Mouse (Mus musculus) CH12.LX (cell line): ENCODE results near the gene Cog3. TPM values are rescaled to one million over a fixed set of nuclear protein-coding genes. Genes with fewer than 3 reads are reported as not detected.

Source experiments
- DNase-seq: peaks from one replicate; pipeline ENCODE4 v3.0.0-alpha.2; 2013; ENCODE audit errors: extremely low read depth
- H3K27ac ChIP-seq: 2 replicates; pipeline ENCODE4 v1.5.1; 2012; ENCODE audit warnings: low read depth, mild to moderate bottlenecking, control low read depth, moderate library complexity; ENCODE audit not compliant: insufficient read depth
- H3K27me3 ChIP-seq: replicated peaks from 2 replicates; pipeline ENCODE3; 2012; ENCODE audit warnings: inconsistent platforms
- H3K36me3 ChIP-seq, 2 experiments: replicated peaks in 1 of 2; 2 replicates each; pipeline versions ENCODE3 to v1.6.1; 2012; ENCODE audit warnings: inconsistent platforms in 1 of 2, low read length in 1 of 2, mild to moderate bottlenecking in 1 of 2, mixed read lengths in 1 of 2, moderate library complexity in 1 of 2; ENCODE audit not compliant: control insufficient read depth in 1 of 2, insufficient read depth in 1 of 2
- H3K4me1 ChIP-seq, 2 experiments: 2 replicates each; pipeline ENCODE4 v1.6.1; 2012; ENCODE audit warnings: inconsistent platforms in 1 of 2, moderate library complexity in 1 of 2; ENCODE audit not compliant: insufficient read depth in 2 of 2, control insufficient read depth in 1 of 2
- H3K4me2 ChIP-seq: 2 replicates; pipeline ENCODE4 v1.6.1; 2012; ENCODE audit warnings: low read depth, mild to moderate bottlenecking, control low read depth; ENCODE audit not compliant: poor library complexity, insufficient read depth, severe bottlenecking
- H3K4me3 ChIP-seq, 3 experiments: fragments of 150-350 bp in 1 of 3; sonication (generic) in 1 of 3; replicated peaks in 1 of 3; 2 replicates each; pipeline versions ENCODE3 to v1.5.1; 2011 to 2012; ENCODE audit warnings: low read depth in 2 of 3, low read length in 2 of 3, mild to moderate bottlenecking in 2 of 3, moderate library complexity in 2 of 3, control low read depth in 1 of 3, improper control_type of control experiment in 1 of 3, inconsistent platforms in 1 of 3, mixed read lengths in 1 of 3; ENCODE audit not compliant: poor library complexity in 1 of 3
- H3K79me2 ChIP-seq: replicated peaks from 2 replicates; pipeline ENCODE4 v1.6.1; 2012; ENCODE audit warnings: mild to moderate bottlenecking, moderate library complexity; ENCODE audit not compliant: control insufficient read depth, poor library complexity, insufficient read depth, severe bottlenecking; ENCODE audit errors: extremely low read depth
- H3K9ac ChIP-seq: 2 replicates; pipeline ENCODE4 v1.6.1; 2012; ENCODE audit warnings: low read depth, mild to moderate bottlenecking, control low read depth, moderate library complexity; ENCODE audit not compliant: insufficient read depth
- H3K9me3 ChIP-seq: replicated peaks from 2 replicates; pipeline ENCODE3; 2012; ENCODE audit warnings: low read length, inconsistent platforms, mixed read lengths
- EP300 ChIP-seq: IDR thresholded peaks from 2 replicates; pipeline ENCODE4 v1.6.1; 2011; ENCODE audit warnings: low read length, improper control_type of control experiment
- ETS1 ChIP-seq: conservative IDR thresholded peaks from 2 replicates; pipeline ENCODE4 v1.6.1; 2012; ENCODE audit warnings: low read depth, mild to moderate bottlenecking, inconsistent platforms, low read length, improper control_type of control experiment, moderate library complexity
- KAT2A ChIP-seq: IDR thresholded peaks from 2 replicates; pipeline ENCODE4 v1.6.1; 2012; ENCODE audit warnings: low read length, improper control_type of control experiment, inconsistent platforms; ENCODE audit not compliant: insufficient replicate concordance
- MAFK ChIP-seq: IDR thresholded peaks from 2 replicates; pipeline ENCODE4 v1.6.1; 2011; ENCODE audit warnings: low read length, improper control_type of control experiment; ENCODE audit not compliant: insufficient replicate concordance
- MAX ChIP-seq: IDR thresholded peaks from 2 replicates; pipeline ENCODE4 v1.6.1; 2011; ENCODE audit warnings: low read length, improper control_type of control experiment
- MYC ChIP-seq: IDR thresholded peaks from 2 replicates; pipeline ENCODE4 v1.6.1; 2011; ENCODE audit warnings: low read depth, mild to moderate bottlenecking, improper control_type of control experiment, low read length
- POLR2A ChIP-seq: IDR thresholded peaks from 2 replicates; pipeline ENCODE4 v1.6.1; 2011; ENCODE audit warnings: low read depth, mild to moderate bottlenecking, improper control_type of control experiment, low read length
- RCOR1 ChIP-seq: conservative IDR thresholded peaks from 2 replicates; pipeline ENCODE4 v1.6.1; 2012; ENCODE audit warnings: low read depth, mild to moderate bottlenecking, inconsistent platforms, low read length, improper control_type of control experiment
- USF1 ChIP-seq: IDR thresholded peaks from 2 replicates; pipeline ENCODE4 v1.6.1; 2014; ENCODE audit warnings: low read depth, mild to moderate bottlenecking, inconsistent platforms, low read length, improper control_type of control experiment
- ZKSCAN1 ChIP-seq: IDR thresholded peaks from 2 replicates; pipeline ENCODE4 v1.6.1; 2012; ENCODE audit warnings: low read depth, inconsistent platforms, low read length, improper control_type of control experiment, borderline replicate concordance
- ZNF384 ChIP-seq: IDR thresholded peaks from 2 replicates; pipeline ENCODE4 v1.6.1; 2012; ENCODE audit warnings: low read depth, low read length, improper control_type of control experiment, inconsistent platforms
- dilution Hi-C: fragments of 300-500 bp; cut with MboI; formaldehyde crosslinking; loops from 2 replicates; pipeline ENCODE4 v1.14.3; 2020; ENCODE audit warnings: low sequenced_read_pairs; ENCODE audit not compliant: extremely low pct_unique_long_range_greater_than_20kb, extremely low pct_ligation_motif_present
- in situ Hi-C: fragments of 300-500 bp; cut with MboI; formaldehyde crosslinking; loops from 3 replicates; pipeline ENCODE4 v1.14.3; 2019; ENCODE audit warnings: low sequenced_read_pairs, low pct_ligation_motif_present, low pct_unique_long_range_greater_than_20kb, mixed read lengths
- polyA plus RNA-seq: library from polyadenylated mRNA; unstranded; fragments of >175 nt; gene quantifications from 2 replicates; pipeline ENCODE4 v1.2.1, GENCODE M21; 2012; ENCODE audit warnings: low read depth; ENCODE audit not compliant: insufficient read length
- total RNA-seq, 2 experiments: library from RNA; depleted of rRNA; stranded (reverse); fragments of 300-350 nt in 1 of 2; fragments of >200 nt in 1 of 2; gene quantifications; 2 replicates each; pipeline ENCODE4 v1.2.3; 2012 to 2014

Gene Cog3
- total and polyA plus RNA-seq, 3 experiments, result 13.6 to 21.0 (median 15.3) TPM

DNA sequence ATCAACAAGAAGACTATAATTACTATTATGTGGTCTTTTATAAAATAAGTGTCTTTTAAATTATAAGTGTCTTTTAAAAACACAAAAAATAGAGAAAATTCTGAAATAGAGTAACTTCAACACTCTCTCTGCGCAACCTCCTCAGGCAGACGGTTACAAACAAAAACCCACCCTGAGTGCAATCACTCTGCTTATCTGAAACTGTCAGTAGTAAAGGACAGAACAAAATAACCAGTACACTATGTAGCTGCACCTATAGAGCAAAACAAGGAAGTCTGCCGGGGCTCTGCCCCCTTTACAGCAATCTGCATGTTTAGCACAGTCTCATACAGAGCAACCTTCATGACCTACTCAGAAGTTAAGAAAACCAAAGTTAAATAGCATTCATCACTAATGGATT lies 12.4 kb downstream of the Cog3 start:
- H3K9me3 ChIP-seq, result no peaks in the 10 kb centered on the region
- H3K4me3 ChIP-seq, result no peak overlapping the region
- H3K36me3 ChIP-seq, result peaks cover 49 to 84% of the 10 kb centered on the region in 2 experiments
- no peaks in the 10 kb centered on the region for H3K4me1 ChIP-seq
- H3K9ac ChIP-seq, result no peak overlapping the region
- no peaks in the 10 kb centered on the region for H3K27me3 ChIP-seq
- dilution Hi-C loops, result no loop called here
- no peak overlapping the region for H3K27ac ChIP-seq
- in situ Hi-C loops, result no loop called here
- no peaks in the 10 kb centered on the region; the same call in none of the 2 replicates for H3K79me2 ChIP-seq
- H3K4me2 ChIP-seq, result no peak overlapping the region
- TF ChIP-seq EP300, result no peak
- TF ChIP-seq MAX, result no peak
- no peak for TF ChIP-seq POLR2A
- TF ChIP-seq MAFK, result no peak
- no peak for TF ChIP-seq KAT2A
- DNase-seq, result no peak

DNA sequence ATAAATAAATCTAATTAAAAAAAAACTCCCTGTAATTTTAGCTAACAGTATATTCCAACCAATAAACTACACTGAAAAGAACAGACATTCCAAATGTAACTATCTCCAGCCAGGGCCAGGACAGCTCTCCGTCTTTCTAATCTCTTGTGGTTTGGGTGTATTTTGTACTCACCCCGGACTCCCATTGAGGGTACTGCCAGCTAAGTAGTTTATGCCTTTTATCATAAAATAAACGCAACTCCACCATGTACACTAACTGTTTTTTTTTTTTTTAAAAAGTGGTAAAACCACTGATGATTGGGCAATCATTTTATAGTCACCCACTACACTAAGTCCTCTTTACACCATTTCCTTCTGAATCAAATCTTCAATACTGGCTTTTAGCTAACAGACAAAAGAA lies 18.7 kb downstream of the Cog3 start:
- DNase-seq, result no peak
- Histone ChIP-seq H3K4me2 (no peak overlapping the region), H3K79me2 (no peaks in the 10 kb centered on the region; the same call in 1 of the 2 replicates), H3K36me3 (peaks cover 50 to 90% of the 10 kb centered on the region in 2 experiments), H3K4me1 (no peaks in the 10 kb centered on the region), H3K9me3 (no peaks in the 10 kb centered on the region), H3K27ac (no peak overlapping the region), H3K27me3 (no peaks in the 10 kb centered on the region), H3K9ac (no peak overlapping the region), H3K4me3 (no peak overlapping the region)
- in situ Hi-C loops (no loop called here), dilution Hi-C loops (no loop called here)
- no peak for TF ChIP-seq USF1
- no peak for TF ChIP-seq KAT2A
- TF ChIP-seq ZNF384, result no peak

DNA sequence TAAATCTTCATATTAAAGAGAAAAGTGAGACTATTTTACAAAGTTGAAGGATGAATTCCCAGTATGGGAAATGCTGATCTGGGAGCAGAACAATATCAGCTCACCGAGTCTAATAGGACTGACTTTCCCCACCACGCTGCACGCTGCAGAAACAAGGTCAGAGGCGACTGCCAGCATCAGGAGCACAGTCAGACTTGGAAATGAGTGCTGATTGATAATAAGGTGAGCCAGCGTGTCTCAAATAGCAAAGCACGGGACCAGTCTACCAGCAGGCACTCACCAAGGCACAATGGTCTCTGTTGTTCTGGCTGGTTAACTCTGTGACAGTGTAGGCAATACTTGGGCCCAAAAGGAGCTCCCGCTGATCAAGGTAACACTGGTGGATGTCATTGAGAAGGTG lies 21.7 kb downstream of the Cog3 start:
- TF ChIP-seq MYC (no peak), ZKSCAN1 (no peak), RCOR1 (no peak), ETS1 (no peak)
- Histone ChIP-seq H3K4me1 (no peaks in the 10 kb centered on the region), H3K4me2 (no peak overlapping the region), H3K27ac (no peak overlapping the region), H3K9me3 (no peaks in the 10 kb centered on the region), H3K27me3 (no peaks in the 10 kb centered on the region), H3K79me2 (no peaks in the 10 kb centered on the region), H3K36me3 (peaks cover 50 to 93% of the 10 kb centered on the region in 2 experiments), H3K4me3 (no peak overlapping the region), H3K9ac (no peak overlapping the region)
- no peak for DNase-seq
- in situ Hi-C loops, result no loop called here
- dilution Hi-C loops, result no loop called here
